Mouse (Mus musculus) hindbrain, embryonic 15.5 days (tissue): Measurements from ENCODE around the gene Trim24. TPM values are rescaled to one million over a fixed set of nuclear protein-coding genes. Genes with fewer than 3 reads are reported as not detected.
A peak's percentile ranks its signal among the peaks of the same experiment; 100 is the strongest.

Source experiments
- ATAC-seq: fragments of 200-750 bp; cut with Nextera tagmentation; 2 replicates; pipeline ENCODE4 v1.8.0; 2017; ENCODE audit warnings: low read depth, moderate number of reproducible peaks, moderate TSS enrichment; ENCODE audit not compliant: low FRiP score
- H3K27ac ChIP-seq: fragments of 300-500 bp; sonication (generic); replicated peaks from 2 replicates; pipeline ENCODE4 v1.5.1; 2015; ENCODE audit warnings: mild to moderate bottlenecking, inconsistent platforms
- H3K27me3 ChIP-seq: fragments of 300-500 bp; sonication (generic); 2 replicates; pipeline ENCODE4 v1.6.1; 2015; ENCODE audit warnings: control low read depth, inconsistent platforms
- H3K36me3 ChIP-seq: fragments of 300-500 bp; sonication (generic); 2 replicates; pipeline ENCODE4 v1.6.1; 2015; ENCODE audit warnings: control low read depth, inconsistent platforms
- H3K4me1 ChIP-seq: fragments of 300-500 bp; sonication (generic); replicated peaks from 2 replicates; pipeline ENCODE4 v1.6.1; 2015; ENCODE audit warnings: control low read depth, inconsistent platforms
- H3K4me2 ChIP-seq: fragments of 300-500 bp; sonication (generic); 2 replicates; pipeline ENCODE4 v1.6.1; 2015; ENCODE audit warnings: moderate library complexity, mild to moderate bottlenecking, inconsistent platforms
- H3K4me3 ChIP-seq: fragments of 300-500 bp; sonication (generic); 2 replicates; pipeline ENCODE4 v1.5.1; 2015; ENCODE audit warnings: mild to moderate bottlenecking, inconsistent platforms
- H3K9ac ChIP-seq: fragments of 300-500 bp; sonication (generic); 2 replicates; pipeline ENCODE4 v1.6.1; 2015; ENCODE audit warnings: inconsistent platforms
- H3K9me3 ChIP-seq: fragments of 300-500 bp; sonication (generic); 2 replicates; pipeline ENCODE4 v1.6.1; 2016; ENCODE audit warnings: control low read depth, inconsistent platforms
- WGBS: fragments of 180-500 bp; shearing (Covaris S2); methylation state at CpG from one replicate; pipeline ENCODE4 v1.1.7; 2015; 5-methylcytosine and 5-hydroxymethylcytosine counted together
- polyA plus RNA-seq: library from polyadenylated mRNA; unstranded; fragments of >200 nt; fragmentation: Nextera tagmentation; extraction: Ambion mirVana; gene quantifications from 2 replicates; pipeline ENCODE4 v1.2.1, GENCODE M21; 2015

Trim24 gene
- polyA plus RNA-seq, 1 experiment from 2014 or later, result 17.8 TPM

DNA sequence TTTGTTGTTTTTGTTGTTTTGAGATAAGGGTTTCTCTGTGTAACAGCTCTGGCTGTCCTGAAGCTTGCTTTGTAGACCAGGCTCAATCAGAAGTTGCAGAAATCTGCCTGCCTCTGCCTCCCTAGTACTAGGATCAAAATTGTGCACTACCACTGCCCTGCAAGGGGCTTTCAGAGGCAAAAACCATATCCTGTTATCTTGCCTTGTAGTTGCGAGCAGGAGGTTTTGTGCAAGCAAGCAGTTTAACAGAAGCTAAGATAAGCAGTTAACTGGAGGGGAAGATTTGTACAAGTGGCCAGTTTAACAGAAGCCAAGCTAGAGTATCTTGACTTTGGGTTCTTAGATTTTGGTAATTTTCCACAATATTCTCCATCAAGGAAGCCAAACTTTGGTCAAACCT lies 2.2 kb downstream of the Trim24 start:
- WGBS, result 85% methylated on average over 1 of the region's 1 CpGs
- peaks cover 30% of the 10 kb centered on the region for H3K9me3 ChIP-seq
- no peaks in the 10 kb centered on the region for H3K27me3 ChIP-seq
- H3K36me3 ChIP-seq, result peaks cover 41% of the 10 kb centered on the region
- 0 out of 2 replicates have a peak, but pooled peaks cover 4% of the 10 kb centered on the region for H3K4me1 ChIP-seq
- no peak overlapping the region for H3K9ac ChIP-seq
- H3K27ac ChIP-seq, result no peak overlapping the region
- H3K4me2 ChIP-seq, result no peak overlapping the region
- no peak overlapping the region; the same call in 1 of the 2 replicates for H3K4me3 ChIP-seq
- ATAC-seq, result no peak

DNA sequence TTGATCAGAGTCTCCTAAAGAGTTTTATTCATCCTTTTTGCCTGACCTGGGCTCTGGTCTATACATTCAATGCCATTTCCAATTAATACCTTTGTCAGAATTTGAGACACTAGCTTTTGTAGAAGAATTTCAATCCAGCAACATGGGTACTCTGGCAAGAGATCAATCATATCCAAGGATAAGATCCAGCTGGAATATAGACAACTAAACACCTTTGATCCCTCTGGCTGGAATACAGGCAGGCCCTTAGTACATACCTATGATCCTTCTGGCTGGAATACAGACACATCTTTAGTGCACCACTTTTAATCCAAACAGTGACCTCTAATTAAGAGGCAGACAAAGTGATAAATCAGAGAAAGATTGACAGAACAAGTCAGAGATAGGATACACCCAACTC lies 3.1 kb downstream of the Trim24 start:
- H3K27me3 ChIP-seq, result no peaks in the 10 kb centered on the region
- peaks cover 44% of the 10 kb centered on the region for H3K36me3 ChIP-seq
- 0 out of 2 replicates have a peak, but pooled peaks cover 4% of the 10 kb centered on the region for H3K4me1 ChIP-seq
- no peak overlapping the region for H3K9ac ChIP-seq
- peaks cover 30% of the 10 kb centered on the region for H3K9me3 ChIP-seq
- no peak overlapping the region for H3K4me3 ChIP-seq
- H3K4me2 ChIP-seq, result no peak overlapping the region
- H3K27ac ChIP-seq, result no peak overlapping the region
- no peak for ATAC-seq

DNA sequence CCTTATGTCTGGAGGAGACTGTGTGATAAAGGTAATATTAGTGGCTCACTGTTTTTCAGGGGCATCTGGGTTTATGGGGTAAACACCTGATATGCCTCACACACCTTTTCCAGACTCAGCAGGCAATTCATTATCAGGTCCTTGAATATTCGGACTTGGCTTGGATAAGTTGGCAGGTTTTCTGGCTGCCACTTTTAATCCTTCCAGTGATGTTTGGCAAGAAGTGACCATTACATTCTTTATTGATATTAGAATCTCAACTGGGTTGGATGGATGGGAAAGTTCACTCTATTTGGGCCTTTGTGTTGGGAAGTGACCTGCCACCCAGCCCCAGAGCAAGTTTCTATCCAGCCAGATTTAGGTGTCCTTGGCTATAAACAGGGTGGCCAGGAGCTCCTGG lies 7.6 kb downstream of the Trim24 start:
- H3K36me3 ChIP-seq, result peaks cover 60% of the 10 kb centered on the region

DNA sequence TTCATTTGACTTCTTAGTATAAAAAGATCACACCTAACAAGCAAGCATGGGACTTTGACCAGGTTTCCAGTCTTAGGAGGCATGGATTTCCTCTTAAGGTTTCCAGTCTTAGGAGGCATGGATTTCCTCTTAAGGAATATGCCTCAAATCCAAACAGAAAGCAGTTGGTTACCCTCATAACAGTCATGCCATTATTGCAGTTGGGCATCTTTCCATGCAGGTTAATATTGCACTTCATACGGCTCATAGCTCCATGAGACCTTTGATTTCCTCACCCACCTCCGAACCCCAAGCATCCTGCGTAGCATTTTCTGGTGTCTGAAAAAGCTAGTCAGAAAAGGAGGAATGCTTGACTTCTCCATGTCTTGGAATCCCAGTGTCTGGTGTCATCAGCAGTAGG lies 10.0 kb downstream of the Trim24 start:
- Histone ChIP-seq H3K9me3 (peaks cover 4% of the 10 kb centered on the region), H3K9ac (no peak overlapping the region), H3K4me1 (no peaks in the 10 kb centered on the region), H3K27me3 (no peaks in the 10 kb centered on the region), H3K36me3 (peaks cover 42% of the 10 kb centered on the region), H3K4me3 (no peak overlapping the region), H3K4me2 (no peak overlapping the region), H3K27ac (no peak overlapping the region)
- 97% methylated on average over 3 of the region's 3 CpGs for WGBS
- no peak for ATAC-seq

More for the DNA sequence above, 7.6 kb downstream of the Trim24 start:
- H3K4me1 ChIP-seq, result no peaks in the 10 kb centered on the region
- ATAC-seq, result no peak
- H3K4me2 ChIP-seq, result no peak overlapping the region
- no peak overlapping the region for H3K4me3 ChIP-seq
- WGBS, result 88% methylated on average over 1 of the region's 1 CpGs
- H3K9ac ChIP-seq, result no peak overlapping the region
- H3K27ac ChIP-seq, result no peak overlapping the region
- no peaks in the 10 kb centered on the region for H3K27me3 ChIP-seq
- peaks cover 24% of the 10 kb centered on the region for H3K9me3 ChIP-seq

DNA sequence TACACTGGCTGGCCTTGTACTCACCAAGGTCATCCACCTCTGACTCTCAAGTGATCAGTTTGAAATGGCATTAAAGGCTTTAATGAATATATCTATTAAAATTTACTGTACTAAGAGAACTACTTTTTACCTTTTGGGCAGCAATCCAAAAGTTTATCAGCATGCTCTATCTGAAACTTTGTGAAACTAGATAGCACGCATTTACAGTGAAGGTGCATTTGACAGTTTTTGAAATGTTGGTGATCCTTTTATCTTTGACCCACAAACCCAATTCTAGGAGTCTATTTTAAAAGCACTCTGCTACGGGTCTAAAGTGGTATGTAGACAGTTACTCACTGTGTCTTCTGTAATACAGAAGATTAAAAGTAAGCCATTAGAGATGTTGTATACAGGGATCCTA lies 23.0 kb downstream of the Trim24 start:
- Histone ChIP-seq H3K4me2 (no peak overlapping the region), H3K9me3 (0 out of 2 replicates have a peak, but pooled peaks cover 6% of the 10 kb centered on the region), H3K4me3 (no peak overlapping the region), H3K36me3 (no peaks in the 10 kb centered on the region), H3K27ac (no peak overlapping the region), H3K9ac (no peak overlapping the region), H3K4me1 (peaks cover 7% of the 10 kb centered on the region), H3K27me3 (no peaks in the 10 kb centered on the region)
- 93% methylated on average over 2 of the region's 2 CpGs for WGBS
- ATAC-seq, result no peak

DNA sequence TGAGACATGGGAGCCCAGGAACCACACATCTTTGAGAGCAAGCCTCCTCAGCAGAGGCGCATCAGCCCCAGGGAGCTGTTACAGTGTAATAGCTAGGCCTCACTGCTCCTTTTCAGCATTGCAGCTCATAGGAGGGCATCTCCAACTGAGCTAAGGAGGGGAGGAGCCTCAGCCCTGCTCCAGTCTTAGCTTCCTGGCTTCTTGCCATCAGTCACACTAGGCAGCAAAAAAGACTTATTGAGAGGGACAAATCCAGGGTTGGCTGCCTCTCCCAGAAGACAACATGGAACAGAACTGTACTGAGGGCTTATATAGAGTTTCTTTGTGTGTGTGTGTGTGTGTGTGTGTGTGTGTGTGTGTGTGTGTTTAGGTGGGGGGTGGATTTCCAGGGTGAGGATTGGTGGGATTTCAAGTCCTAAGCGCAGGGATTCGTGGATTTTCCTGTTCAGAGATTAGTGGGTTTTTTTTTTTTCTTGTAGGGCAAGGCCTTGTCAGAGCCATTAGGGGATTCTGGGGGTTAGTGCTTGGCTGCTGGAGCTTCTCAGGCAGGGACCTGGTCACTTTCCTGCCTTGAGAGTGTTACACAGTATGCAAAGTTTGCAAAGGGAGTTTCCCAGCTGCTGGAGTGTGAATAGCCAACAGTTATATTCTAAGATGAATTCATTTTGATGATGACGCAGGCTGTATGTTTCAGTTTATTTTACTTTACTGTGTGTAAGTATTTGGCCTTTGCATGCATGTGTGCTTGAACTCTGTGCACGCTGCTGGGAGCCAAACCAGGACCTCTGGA lies 25.2 kb downstream of the Trim24 start:
- Histone ChIP-seq H3K4me1 (peaks cover 7% of the 10 kb centered on the region), H3K9me3 (0 out of 2 replicates have a peak, but pooled peaks cover 6% of the 10 kb centered on the region), H3K4me2 (no peak overlapping the region), H3K36me3 (no peaks in the 10 kb centered on the region), H3K27me3 (no peaks in the 10 kb centered on the region), H3K27ac (peak overlapping the region; percentile 69), H3K9ac (no peak overlapping the region), H3K4me3 (no peak overlapping the region)
- WGBS, result 65% methylated on average over 5 of the region's 5 CpGs
- peak; percentile 89 for ATAC-seq

DNA sequence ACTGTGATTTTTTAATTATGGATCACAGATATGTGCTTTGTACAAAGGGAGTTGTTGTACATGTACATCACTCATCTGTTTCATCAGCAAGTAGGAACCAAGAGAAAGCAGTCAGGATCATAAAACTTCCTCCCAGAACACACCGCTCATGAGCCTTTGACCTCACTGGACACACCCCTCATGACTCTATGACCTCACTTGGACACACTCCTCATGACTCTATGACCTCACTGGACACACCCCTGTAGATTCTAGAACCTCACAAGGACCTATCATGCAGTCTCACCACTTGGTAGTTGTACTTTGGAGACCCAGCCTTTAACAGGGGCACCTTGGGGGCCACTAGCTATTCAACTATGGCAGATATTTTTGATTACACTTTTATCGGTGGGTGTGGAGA lies 29.6 kb downstream of the Trim24 start:
- no peaks in the 10 kb centered on the region for H3K27me3 ChIP-seq
- no peak overlapping the region for H3K27ac ChIP-seq
- no peak overlapping the region for H3K4me2 ChIP-seq
- 95% methylated on average over 2 of the region's 2 CpGs for WGBS
- no peaks in the 10 kb centered on the region for H3K9me3 ChIP-seq
- H3K4me3 ChIP-seq, result no peak overlapping the region
- H3K9ac ChIP-seq, result no peak overlapping the region
- H3K36me3 ChIP-seq, result peaks cover 12% of the 10 kb centered on the region
- H3K4me1 ChIP-seq, result peaks cover 7% of the 10 kb centered on the region
- ATAC-seq, result no peak

DNA sequence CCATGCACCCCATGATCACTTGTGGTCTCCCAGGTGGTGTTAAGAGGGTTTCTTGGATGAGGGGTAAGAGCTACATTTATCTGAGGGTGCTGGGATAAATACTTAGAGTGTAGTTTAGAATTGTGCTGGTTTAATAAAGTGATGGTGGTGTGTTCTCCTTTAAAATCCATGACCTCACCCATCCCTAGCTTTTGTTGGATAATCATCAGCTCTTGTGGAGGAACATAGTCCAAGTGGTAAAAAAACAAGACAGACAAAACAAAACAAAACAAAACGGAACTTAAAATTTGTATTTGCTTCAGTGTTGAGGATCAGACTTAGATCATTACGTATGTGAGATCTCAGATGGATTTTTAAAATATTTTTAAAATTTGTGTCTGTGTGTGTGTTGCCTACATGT lies 31.2 kb downstream of the Trim24 start:
- Histone ChIP-seq H3K27me3 (no peaks in the 10 kb centered on the region), H3K4me3 (no peak overlapping the region), H3K36me3 (peaks cover 28% of the 10 kb centered on the region), H3K9ac (no peak overlapping the region), H3K9me3 (0 out of 2 replicates have a peak, but pooled peaks cover 4% of the 10 kb centered on the region), H3K4me2 (no peak overlapping the region), H3K4me1 (no peaks in the 10 kb centered on the region), H3K27ac (no peak overlapping the region)
- 91% methylated on average over 2 of the region's 2 CpGs for WGBS
- no peak for ATAC-seq

DNA sequence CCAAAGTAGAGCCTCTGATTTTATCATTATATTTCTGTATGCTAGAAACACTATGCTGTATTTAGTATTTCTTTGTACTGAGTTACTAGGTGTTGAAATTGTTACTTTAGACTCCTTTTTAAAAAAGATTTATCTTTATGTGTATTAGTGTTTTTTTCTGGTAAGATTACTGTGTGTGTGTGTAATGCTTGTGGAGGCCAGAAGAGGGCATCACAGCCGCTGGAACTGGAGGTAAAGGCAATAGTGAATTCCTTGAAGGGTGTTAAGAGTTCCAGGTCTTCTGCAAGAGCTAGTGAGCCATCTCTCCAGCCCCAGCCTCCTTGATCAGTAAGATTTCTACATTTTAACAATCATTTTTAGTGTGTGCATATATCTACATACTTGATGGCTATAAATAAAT lies 33.2 kb downstream of the Trim24 start:
- no peak for ATAC-seq
- H3K4me3 ChIP-seq, result no peak overlapping the region
- no peak overlapping the region for H3K27ac ChIP-seq
- 0 out of 2 replicates have a peak, but pooled peaks cover 4% of the 10 kb centered on the region for H3K9me3 ChIP-seq
- 80% methylated on average over 1 of the region's 1 CpGs for WGBS
- no peak overlapping the region for H3K4me2 ChIP-seq
- no peaks in the 10 kb centered on the region for H3K4me1 ChIP-seq
- no peaks in the 10 kb centered on the region for H3K27me3 ChIP-seq
- H3K36me3 ChIP-seq, result peaks cover 38% of the 10 kb centered on the region
- H3K9ac ChIP-seq, result no peak overlapping the region

DNA sequence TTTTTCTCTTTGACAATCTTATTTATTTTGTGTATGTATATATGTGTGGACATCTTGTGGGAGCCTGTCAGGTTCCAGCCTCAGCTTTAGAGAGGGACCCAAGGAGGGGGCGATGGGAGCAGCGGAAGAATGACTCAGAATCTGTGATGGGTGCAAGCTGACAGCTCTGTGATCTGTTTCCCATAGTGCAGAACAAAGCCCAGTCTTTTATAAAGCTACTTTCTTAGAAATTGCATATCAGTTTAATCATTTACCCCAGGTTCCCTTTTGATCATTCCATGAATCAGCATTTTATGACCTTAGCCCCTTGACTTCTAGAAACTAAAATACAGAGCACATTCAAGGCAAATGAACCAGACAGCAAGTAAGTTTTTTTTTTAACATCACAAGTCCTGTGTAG lies 42.9 kb downstream of the Trim24 start:
- H3K4me2 ChIP-seq, result no peak overlapping the region
- H3K4me1 ChIP-seq, result no peaks in the 10 kb centered on the region
- H3K9me3 ChIP-seq, result no peaks in the 10 kb centered on the region; the same call in 1 of the 2 replicates
- peaks cover 34% of the 10 kb centered on the region for H3K36me3 ChIP-seq
- no peak overlapping the region for H3K4me3 ChIP-seq
- H3K27ac ChIP-seq, result no peak overlapping the region
- WGBS, result 81% methylated on average over 2 of the region's 2 CpGs
- H3K9ac ChIP-seq, result no peak overlapping the region
- H3K27me3 ChIP-seq, result no peaks in the 10 kb centered on the region
- ATAC-seq, result no peak

DNA sequence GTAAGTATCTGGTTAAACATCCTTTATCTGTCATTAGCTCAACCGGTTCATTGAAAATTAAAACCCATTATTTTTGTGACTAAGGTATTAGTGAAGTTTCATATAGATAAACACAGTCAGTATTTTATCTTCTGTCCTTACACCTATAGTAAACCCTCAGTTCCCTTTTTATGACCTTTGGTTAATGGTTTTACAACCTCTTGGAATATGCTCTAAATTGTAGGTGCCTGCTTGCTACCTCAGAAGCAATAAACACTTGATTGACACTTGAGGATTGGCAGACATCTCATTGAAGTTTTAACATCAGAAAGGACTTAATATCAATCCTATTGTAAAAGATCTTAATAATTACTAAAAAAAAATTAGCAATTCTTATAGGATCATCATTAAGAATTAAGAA lies 54.5 kb downstream of the Trim24 start:
- WGBS, result 98% methylated on average over 1 of the region's 1 CpGs
- Histone ChIP-seq H3K27ac (no peak overlapping the region), H3K4me2 (no peak overlapping the region), H3K4me3 (no peak overlapping the region), H3K36me3 (peaks cover 12% of the 10 kb centered on the region), H3K4me1 (no peaks in the 10 kb centered on the region), H3K27me3 (no peaks in the 10 kb centered on the region), H3K9ac (no peak overlapping the region), H3K9me3 (no peaks in the 10 kb centered on the region)
- ATAC-seq, result no peak

DNA sequence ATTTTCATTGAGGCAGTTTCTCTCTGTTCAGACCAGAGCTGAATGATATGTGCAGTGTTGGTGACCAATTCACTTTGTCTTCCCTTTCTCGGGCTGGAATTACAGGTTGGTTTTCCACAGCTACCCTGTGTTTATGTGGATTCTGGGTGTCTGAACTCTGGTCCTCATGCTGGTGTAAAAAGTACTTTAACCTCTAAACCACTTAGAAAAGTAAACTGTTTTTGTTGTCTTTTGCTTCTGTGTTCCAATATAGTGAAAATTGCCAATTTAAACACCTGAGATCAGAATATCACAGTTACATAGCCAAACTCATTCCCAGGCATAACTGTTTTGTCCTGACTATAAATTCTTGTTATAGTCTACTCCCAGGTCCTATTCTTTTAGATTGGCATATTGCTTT lies 56.1 kb downstream of the Trim24 start:
- Histone ChIP-seq H3K9ac (no peak overlapping the region), H3K9me3 (no peaks in the 10 kb centered on the region), H3K27me3 (no peaks in the 10 kb centered on the region), H3K27ac (no peak overlapping the region), H3K4me3 (no peak overlapping the region), H3K4me2 (no peak overlapping the region), H3K36me3 (peaks cover 15% of the 10 kb centered on the region), H3K4me1 (no peaks in the 10 kb centered on the region)
- no peak for ATAC-seq
- 96% methylated on average over 1 of the region's 1 CpGs for WGBS

DNA sequence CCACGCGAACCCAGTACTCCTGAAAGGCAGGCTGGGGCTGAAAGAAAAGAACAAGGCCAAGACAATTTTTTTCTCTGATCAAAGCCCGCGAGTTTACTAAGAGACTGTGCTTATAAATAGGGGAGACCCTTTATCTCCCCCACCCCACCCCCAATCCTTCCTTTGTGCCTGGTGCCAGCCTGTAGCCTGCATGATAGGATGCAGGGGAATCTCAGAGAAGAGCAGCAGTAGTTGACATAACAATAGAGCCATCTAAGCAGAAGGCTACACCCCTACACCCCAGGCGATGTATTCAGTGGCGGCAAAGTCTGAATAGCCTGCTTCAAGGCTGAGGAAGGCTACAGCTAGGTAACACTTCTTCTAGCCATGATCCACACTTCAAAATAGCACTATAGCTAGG lies 65.9 kb downstream of the Trim24 start:
- whole genome bisulfite sequencing, result 27% methylated on average over 6 of the region's 6 CpGs
- ATAC-seq, result no peak
- Histone ChIP-seq H3K27ac (no peak overlapping the region), H3K9ac (no peak overlapping the region), H3K36me3 (peaks cover 5% of the 10 kb centered on the region), H3K27me3 (no peaks in the 10 kb centered on the region), H3K4me1 (no peaks in the 10 kb centered on the region), H3K4me3 (no peak overlapping the region), H3K4me2 (no peak overlapping the region), H3K9me3 (no peaks in the 10 kb centered on the region)
